Mouse (Mus musculus): Measurements from ENCODE around the gene Prdm1.

- TF ChIP-seq CTCF (IDR thresholded peaks at IDR 0.05; ENCODE audit: extremely low read depth, insufficient read length, insufficient replicate concordance, low read depth, low read length) (no peak), POLR2A (IDR thresholded peaks at IDR 0.05; ENCODE audit: low read depth, low read length) (no peak)
Observed at GRCm38 (mm10) chr10:44530067-44530360, 1.7 kb upstream of the Prdm1 start.

Measured in small intestine, adult 2 months (tissue).